Mouse (Mus musculus) ES-E14 (cell line): ENCODE results near the gene Btbd11. TPM values are rescaled to one million over a fixed set of nuclear protein-coding genes. Genes with fewer than 3 reads are reported as not detected.

Source experiments
- DNase-seq: peaks from one replicate; pipeline ENCODE4 v3.0.0-alpha.2; 2013; ENCODE audit warnings: low read depth, low spot score
- H3K27ac ChIP-seq: 2 replicates; pipeline ENCODE4 v1.5.1; 2012; ENCODE audit warnings: low read depth, mild to moderate bottlenecking, low read length, moderate library complexity, mixed read lengths; ENCODE audit not compliant: poor library complexity, insufficient read depth, severe bottlenecking
- H3K36me3 ChIP-seq: 2 replicates; pipeline ENCODE4 v1.6.1; 2012; ENCODE audit warnings: mild to moderate bottlenecking, low read length, moderate library complexity, mixed read lengths; ENCODE audit not compliant: control insufficient read depth, poor library complexity, insufficient read depth, severe bottlenecking
- H3K4me1 ChIP-seq, 2 experiments: fragments of 150-350 bp in 1 of 2; sonication (generic) in 1 of 2; 2 replicates each; pipeline ENCODE4 v1.6.1; 2012; ENCODE audit warnings: low read length in 2 of 2, mild to moderate bottlenecking in 1 of 2, mixed read lengths in 1 of 2; ENCODE audit not compliant: control insufficient read depth in 2 of 2, insufficient read depth in 2 of 2, poor library complexity in 1 of 2
- H3K4me3 ChIP-seq, 2 experiments: fragments of 150-350 bp in 1 of 2; sonication (generic) in 1 of 2; 2 replicates each; pipeline ENCODE4 v1.5.1; 2012; ENCODE audit warnings: low read length in 2 of 2, low read depth in 1 of 2, mild to moderate bottlenecking in 1 of 2, mixed read lengths in 1 of 2; ENCODE audit not compliant: insufficient read depth in 1 of 2, poor library complexity in 1 of 2, severe bottlenecking in 1 of 2
- H3K9ac ChIP-seq: 2 replicates; pipeline ENCODE4 v1.6.1; 2012; ENCODE audit warnings: low read depth, mild to moderate bottlenecking, low read length, mixed read lengths; ENCODE audit not compliant: poor library complexity, insufficient read depth, severe bottlenecking
- H3K9me3 ChIP-seq: fragments of 150-350 bp; sonication (generic); 2 replicates; pipeline ENCODE4 v1.6.1; 2012; ENCODE audit warnings: low read depth, mild to moderate bottlenecking, low read length; ENCODE audit not compliant: control insufficient read depth, insufficient read depth
- CHD2 ChIP-seq: IDR thresholded peaks from 2 replicates; pipeline ENCODE4 v1.6.1; 2014; ENCODE audit warnings: mild to moderate bottlenecking, low read depth, low read length, inconsistent platforms
- HCFC1 ChIP-seq: IDR thresholded peaks from 2 replicates; pipeline ENCODE4 v1.6.1; 2012; ENCODE audit warnings: low read length, inconsistent platforms, borderline replicate concordance; ENCODE audit not compliant: insufficient read depth
- MAFK ChIP-seq: IDR thresholded peaks from 2 replicates; pipeline ENCODE4 v1.6.1; 2014; ENCODE audit warnings: mild to moderate bottlenecking, low read depth, low read length, inconsistent platforms; ENCODE audit not compliant: insufficient read depth
- ZC3H11A ChIP-seq: IDR thresholded peaks from 2 replicates; pipeline ENCODE4 v1.6.1; 2012; ENCODE audit warnings: low read depth, mild to moderate bottlenecking, inconsistent platforms, low read length, borderline replicate concordance
- ZNF384 ChIP-seq: IDR thresholded peaks from 2 replicates; pipeline ENCODE4 v1.6.1; 2012; ENCODE audit warnings: low read depth, low read length, inconsistent platforms
- in situ Hi-C, 2 experiments: fragments of 600-800 bp; cut with MboI; formaldehyde crosslinking; loops; one replicate each; pipeline ENCODE4 v1.15.1; 2025; ENCODE audit warnings: low sequenced_read_pairs in 2 of 2, inconsistent platforms in 1 of 2; ENCODE audit not compliant: unreplicated experiment in 2 of 2
- total RNA-seq: library from RNA; depleted of rRNA; stranded (reverse); fragments of 300-350 nt; gene quantifications from 2 replicates; pipeline ENCODE4 v1.2.3, GENCODE M21; 2012

Btbd11 gene
- total RNA-seq, 1 experiment, result 9.9 TPM

DNA sequence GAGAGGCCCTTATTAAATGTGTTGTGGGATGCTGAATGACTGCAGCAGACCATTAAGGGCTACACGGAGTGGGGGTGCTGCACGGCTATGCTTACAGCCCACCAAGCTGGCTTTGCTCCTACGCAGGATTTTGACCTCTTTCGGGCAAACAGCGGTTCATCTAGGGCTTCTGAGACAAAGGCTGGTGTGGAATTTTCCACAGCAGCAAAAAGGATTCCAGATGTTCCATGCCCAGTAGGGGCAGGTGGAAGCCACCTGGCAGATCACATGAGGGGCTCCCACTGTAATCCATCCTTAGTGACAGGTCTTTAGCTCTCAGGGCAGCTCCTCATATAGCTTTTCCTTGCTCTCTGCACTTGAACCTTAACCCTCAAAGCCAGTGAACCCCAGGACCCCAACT, 111.3 kb downstream of the Btbd11 start:
- H3K27ac ChIP-seq, result no peak overlapping the region
- H3K9me3 ChIP-seq, result no peaks in the 10 kb centered on the region
- in situ Hi-C loops, result no loop called here
- DNase-seq, result no peak
- no peak overlapping the region for H3K4me3 ChIP-seq
- no peak overlapping the region for H3K9ac ChIP-seq
- peaks cover 1 to 4% of the 10 kb centered on the region in 2 experiments; a peak in 1 of 4 replicates for H3K4me1 ChIP-seq
- no peaks in the 10 kb centered on the region for H3K36me3 ChIP-seq
- TF ChIP-seq CHD2 (no peak), MAFK (no peak), ZC3H11A (no peak), HCFC1 (no peak), ZNF384 (no peak)

DNA sequence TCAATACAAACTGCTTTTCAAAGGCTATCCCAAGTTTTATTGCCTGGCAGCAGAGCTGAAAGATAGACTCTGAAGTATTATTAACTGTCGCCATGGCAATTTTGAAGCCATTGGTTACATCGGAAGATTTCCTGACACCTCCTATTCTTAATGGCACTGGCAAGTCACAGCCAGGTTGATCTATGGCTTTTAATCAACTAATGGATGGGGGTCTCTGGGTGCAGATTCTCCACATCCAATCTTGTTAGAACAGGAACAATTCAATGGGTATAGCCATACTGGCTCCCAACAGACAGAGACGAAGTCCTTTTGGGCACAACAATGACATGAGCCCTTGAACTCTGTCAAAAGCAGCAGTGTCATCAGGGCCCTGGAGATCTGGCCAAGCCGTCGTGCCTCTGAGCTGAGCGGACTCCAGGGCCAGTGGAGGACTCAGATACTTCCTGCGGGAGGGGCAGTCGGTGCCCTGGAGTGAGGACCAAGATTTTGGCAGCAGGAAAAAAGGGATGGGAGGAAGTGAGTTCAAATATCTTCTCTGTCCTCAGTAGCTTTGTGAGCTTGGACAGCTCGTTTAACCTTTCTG, 114.0 kb downstream of the Btbd11 start:
- no peak for DNase-seq
- TF ChIP-seq CHD2, result no peak
- TF ChIP-seq ZNF384, result no peak
- no peak for TF ChIP-seq MAFK
- TF ChIP-seq ZC3H11A, result no peak
- no peak for TF ChIP-seq HCFC1
- H3K36me3 ChIP-seq, result no peaks in the 10 kb centered on the region
- H3K4me3 ChIP-seq, result no peak overlapping the region
- H3K9me3 ChIP-seq, result no peaks in the 10 kb centered on the region
- no peak overlapping the region for H3K27ac ChIP-seq
- H3K4me1 ChIP-seq, result peaks cover 1 to 14% of the 10 kb centered on the region in 2 experiments; a peak in 1 of 4 replicates
- no peak overlapping the region for H3K9ac ChIP-seq
- in situ Hi-C loops, result no loop called here

GRCm38 (mm10) chr10:85501966-85502566, 115.5 kb downstream of the Btbd11 start:
- no peak overlapping the region for H3K27ac ChIP-seq
- in situ Hi-C loops, result no loop called here
- no peak overlapping the region for H3K9ac ChIP-seq
- no peaks in the 10 kb centered on the region for H3K36me3 ChIP-seq
- H3K4me3 ChIP-seq, result no peak overlapping the region
- H3K9me3 ChIP-seq, result no peaks in the 10 kb centered on the region
- DNase-seq, result no peak
- TF ChIP-seq HCFC1, result no peak
- TF ChIP-seq ZNF384, result no peak
- TF ChIP-seq ZC3H11A, result no peak
- TF ChIP-seq CHD2, result no peak
- no peak for TF ChIP-seq MAFK
- H3K4me1 ChIP-seq, result peaks cover 9 to 22% of the 10 kb centered on the region in 2 experiments; a peak in 3 of 4 replicates

- H3K4me3 ChIP-seq, result no peak overlapping the region
- peaks cover 11 to 25% of the 10 kb centered on the region in 2 experiments; a peak in 3 of 4 replicates for H3K4me1 ChIP-seq
- no peak overlapping the region for H3K9ac ChIP-seq
- no peak for DNase-seq
- H3K9me3 ChIP-seq, result no peaks in the 10 kb centered on the region
- no peak overlapping the region for H3K27ac ChIP-seq
- in situ Hi-C loops, result no loop called here
- TF ChIP-seq CHD2, result no peak
- TF ChIP-seq ZNF384, result no peak
- TF ChIP-seq MAFK, result no peak
- TF ChIP-seq ZC3H11A, result no peak
- TF ChIP-seq HCFC1, result no peak
- H3K36me3 ChIP-seq, result no peaks in the 10 kb centered on the region
Observed at GRCm38 (mm10) chr10:85502656-85503055, 116.0 kb downstream of the Btbd11 start.

GRCm38 (mm10) chr10:85503453-85503852, 116.8 kb downstream of the Btbd11 start:
- in situ Hi-C loops, result no loop called here
- TF ChIP-seq HCFC1, result no peak
- TF ChIP-seq ZC3H11A, result no peak
- TF ChIP-seq ZNF384, result no peak
- TF ChIP-seq CHD2, result no peak
- no peak for TF ChIP-seq MAFK
- H3K27ac ChIP-seq, result no peak overlapping the region

More at GRCm38 (mm10) chr10:85503453-85503852, 116.8 kb downstream of the Btbd11 start:
- Histone ChIP-seq H3K4me1 (peaks cover 18 to 32% of the 10 kb centered on the region in 2 experiments), H3K9me3 (no peaks in the 10 kb centered on the region), H3K36me3 (no peaks in the 10 kb centered on the region), H3K9ac (no peak overlapping the region), H3K4me3 (no peak overlapping the region)
- no peak for DNase-seq
